Mouse (Mus musculus): ENCODE data around the gene Fn1. TPM values are rescaled to one million over a fixed set of nuclear protein-coding genes. Genes with fewer than 3 reads are reported as not detected.

Fn1 gene
- polyA plus RNA-seq, 1 experiment from 2014 or later, result 33.2 TPM

DNA sequence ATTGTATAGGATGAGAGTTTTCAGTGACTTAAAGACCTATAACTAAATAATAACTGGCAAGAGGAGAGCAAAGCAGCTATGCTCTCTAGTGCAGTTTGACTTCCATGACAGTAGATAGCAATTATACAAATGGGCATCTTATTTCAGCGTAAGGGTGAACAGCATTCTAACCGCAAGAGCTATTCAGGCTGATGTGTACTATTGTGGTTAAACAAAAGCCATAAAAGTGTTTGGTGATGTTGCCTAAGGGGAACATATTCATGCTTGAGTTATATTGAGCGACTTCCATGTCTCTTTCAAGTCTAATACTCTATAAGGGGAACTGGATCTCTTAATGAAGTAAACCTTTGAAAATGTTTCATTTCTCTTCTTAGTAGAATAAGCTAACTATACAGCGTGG is 21.3 kb upstream of the Fn1 start:
- peaks cover 11% of the 10 kb centered on the region for H3K4me1 ChIP-seq (replicated peaks)
- no peak overlapping the region for H3K9ac ChIP-seq (replicated peaks)
- ATAC-seq, result no peak
- no peaks in the 10 kb centered on the region for H3K9me3 ChIP-seq
- H3K4me3 ChIP-seq (replicated peaks), result no peak overlapping the region
- WGBS, result 76% methylated on average over 4 of the region's 4 CpGs
- H3K27me3 ChIP-seq, result no peaks in the 10 kb centered on the region
- no peaks in the 10 kb centered on the region for H3K36me3 ChIP-seq
- H3K27ac ChIP-seq, result no peak overlapping the region
- no peak overlapping the region for H3K4me2 ChIP-seq (replicated peaks)

DNA sequence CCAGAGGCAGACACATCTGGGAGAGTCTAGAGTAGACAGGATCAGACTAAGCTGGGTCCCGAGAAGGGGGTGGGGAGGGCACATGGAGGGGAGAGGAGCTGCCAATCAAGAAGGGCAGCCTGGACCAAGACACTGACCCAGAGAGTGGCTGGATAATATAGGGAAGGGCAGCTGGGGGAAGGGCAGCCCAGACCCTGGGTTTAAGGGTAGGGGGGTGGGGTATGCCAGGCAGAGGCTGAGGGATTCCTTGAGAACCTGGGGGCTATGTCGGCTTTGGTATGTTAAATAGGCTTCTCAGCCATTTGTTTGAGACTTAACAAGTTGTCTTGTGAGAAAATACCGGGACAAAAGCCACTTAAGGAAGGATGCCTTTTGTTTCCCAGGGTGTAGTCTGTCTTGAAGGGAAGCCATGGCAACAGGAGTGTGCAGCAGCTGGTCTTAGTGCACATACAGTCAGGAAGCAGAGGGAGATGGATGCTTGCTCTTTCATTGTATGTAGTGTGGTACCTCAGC is 20.5 kb upstream of the Fn1 start:
- H3K36me3 ChIP-seq, result no peaks in the 10 kb centered on the region
- no peak overlapping the region for H3K27ac ChIP-seq
- no peaks in the 10 kb centered on the region for H3K27me3 ChIP-seq
- WGBS, result 0% methylated on average over 3 of the region's 3 CpGs
- H3K9me3 ChIP-seq, result no peaks in the 10 kb centered on the region
- H3K4me1 ChIP-seq (replicated peaks), result peaks cover 11% of the 10 kb centered on the region
- peak; percentile 94 for ATAC-seq
- H3K4me3 ChIP-seq (replicated peaks), result no peak overlapping the region
- no peak overlapping the region for H3K9ac ChIP-seq (replicated peaks)
- no peak overlapping the region for H3K4me2 ChIP-seq (replicated peaks)

DNA sequence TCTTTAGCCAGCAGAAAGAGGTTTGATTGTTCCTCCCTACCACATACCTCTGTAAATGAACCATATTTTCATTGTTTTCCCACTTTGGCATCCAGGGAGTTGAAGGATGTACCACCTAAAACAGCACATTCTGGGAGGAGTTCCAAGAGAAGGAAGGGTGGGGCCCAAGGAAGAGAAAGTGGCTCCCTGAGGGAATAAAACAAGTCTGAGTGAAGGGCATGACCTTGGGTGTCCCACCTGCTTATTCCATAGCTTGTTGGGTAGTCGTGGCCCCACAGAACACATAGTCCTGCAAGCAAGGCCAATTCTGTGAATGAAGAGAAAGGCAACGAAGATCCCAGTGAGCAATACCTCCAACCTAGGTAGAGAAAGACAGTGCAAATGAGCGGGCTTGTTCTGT is 19.3 kb upstream of the Fn1 start:
- Histone ChIP-seq H3K9ac (replicated peaks) (no peak overlapping the region), H3K27me3 (no peaks in the 10 kb centered on the region), H3K4me3 (replicated peaks) (no peak overlapping the region), H3K4me2 (replicated peaks) (no peak overlapping the region), H3K9me3 (no peaks in the 10 kb centered on the region), H3K4me1 (replicated peaks) (peaks cover 11% of the 10 kb centered on the region), H3K27ac (no peak overlapping the region), H3K36me3 (no peaks in the 10 kb centered on the region)
- ATAC-seq, result no peak
- 85% methylated on average over 3 of the region's 3 CpGs for WGBS

DNA sequence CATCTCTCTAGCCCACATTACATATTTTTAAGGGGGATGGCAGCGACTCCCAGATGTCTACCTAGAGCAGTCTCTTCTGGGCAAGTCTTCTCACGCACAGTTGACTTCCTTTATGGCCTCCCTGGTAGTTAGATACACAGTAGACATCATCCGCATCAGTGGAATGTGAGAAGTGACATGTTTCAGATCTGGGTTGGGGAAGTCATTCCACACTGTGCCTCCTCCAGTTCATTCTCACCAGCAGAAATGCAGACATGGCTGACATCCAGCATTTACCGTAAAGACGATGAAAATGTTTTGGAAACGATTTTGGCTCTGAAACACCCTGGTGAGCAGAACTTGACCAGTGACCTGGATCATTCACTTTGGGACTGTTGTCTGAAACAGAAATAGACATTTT is 10.2 kb upstream of the Fn1 start:
- WGBS, result 92% methylated on average over 6 of the region's 6 CpGs
- no peak overlapping the region for H3K27ac ChIP-seq
- H3K4me2 ChIP-seq (replicated peaks), result no peak overlapping the region
- ATAC-seq, result no peak
- no peaks in the 10 kb centered on the region for H3K36me3 ChIP-seq
- no peaks in the 10 kb centered on the region for H3K27me3 ChIP-seq
- H3K9ac ChIP-seq (replicated peaks), result no peak overlapping the region
- H3K4me3 ChIP-seq (replicated peaks), result no peak overlapping the region
- peaks cover 6% of the 10 kb centered on the region; the same call in 1 of the 2 replicates for H3K9me3 ChIP-seq
- no peaks in the 10 kb centered on the region for H3K4me1 ChIP-seq (replicated peaks)

DNA sequence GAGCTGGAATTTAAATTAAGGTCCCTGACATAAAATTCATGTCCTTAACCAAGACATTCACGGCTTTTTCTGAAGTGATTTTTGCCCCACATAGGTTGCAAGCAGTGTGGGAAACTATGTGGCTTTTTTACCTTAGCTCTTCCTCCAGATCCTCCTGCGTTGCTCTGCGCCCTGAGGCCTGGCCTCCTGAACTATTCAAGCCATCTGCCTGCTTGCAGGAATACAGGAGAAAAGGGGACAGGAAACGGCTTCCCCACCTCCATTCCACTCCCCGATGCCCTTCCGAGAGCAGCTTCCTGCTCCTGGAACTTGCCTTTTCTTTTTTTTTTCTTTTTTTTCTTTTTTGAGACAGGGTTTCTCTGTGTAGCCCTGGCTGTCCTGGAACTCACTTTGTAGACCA is 5.6 kb upstream of the Fn1 start:
- H3K4me3 ChIP-seq (replicated peaks), result no peak overlapping the region
- 86% methylated on average over 6 of the region's 6 CpGs for WGBS
- peaks cover 5% of the 10 kb centered on the region for H3K4me1 ChIP-seq (replicated peaks)
- H3K27ac ChIP-seq, result no peak overlapping the region
- no peak overlapping the region for H3K4me2 ChIP-seq (replicated peaks)
- H3K36me3 ChIP-seq, result no peaks in the 10 kb centered on the region
- no peak for ATAC-seq
- H3K9me3 ChIP-seq, result peaks cover 6% of the 10 kb centered on the region; the same call in 1 of the 2 replicates
- H3K9ac ChIP-seq (replicated peaks), result no peak overlapping the region
- H3K27me3 ChIP-seq, result peaks cover 19% of the 10 kb centered on the region

DNA sequence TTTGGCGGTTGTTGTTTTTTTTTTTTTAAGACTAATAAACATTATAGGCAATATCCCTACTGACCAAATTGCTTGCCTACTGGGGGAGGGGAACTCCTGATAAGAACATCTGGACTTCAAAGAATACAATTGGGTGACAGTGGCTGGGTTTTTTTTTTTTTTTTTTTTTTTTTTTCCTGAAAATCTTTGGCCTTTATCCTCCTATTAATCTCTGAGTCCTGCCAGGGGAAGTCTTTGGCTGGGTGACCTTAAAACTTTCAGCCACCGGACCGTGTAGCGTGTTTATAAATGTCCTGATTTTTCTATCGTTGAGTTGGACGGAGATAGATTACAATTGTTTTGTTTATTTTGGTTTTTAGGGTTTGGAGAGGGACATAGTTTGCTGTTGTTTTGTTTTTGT is 3.3 kb upstream of the Fn1 start:
- Histone ChIP-seq H3K9ac (replicated peaks) (no peak overlapping the region), H3K27ac (no peak overlapping the region), H3K9me3 (no peaks in the 10 kb centered on the region), H3K27me3 (peaks cover 28% of the 10 kb centered on the region), H3K4me2 (replicated peaks) (no peak overlapping the region), H3K36me3 (no peaks in the 10 kb centered on the region), H3K4me3 (replicated peaks) (no peak overlapping the region), H3K4me1 (replicated peaks) (peaks cover 9% of the 10 kb centered on the region)
- WGBS, result 78% methylated on average over 6 of the region's 6 CpGs
- ATAC-seq, result no peak

DNA sequence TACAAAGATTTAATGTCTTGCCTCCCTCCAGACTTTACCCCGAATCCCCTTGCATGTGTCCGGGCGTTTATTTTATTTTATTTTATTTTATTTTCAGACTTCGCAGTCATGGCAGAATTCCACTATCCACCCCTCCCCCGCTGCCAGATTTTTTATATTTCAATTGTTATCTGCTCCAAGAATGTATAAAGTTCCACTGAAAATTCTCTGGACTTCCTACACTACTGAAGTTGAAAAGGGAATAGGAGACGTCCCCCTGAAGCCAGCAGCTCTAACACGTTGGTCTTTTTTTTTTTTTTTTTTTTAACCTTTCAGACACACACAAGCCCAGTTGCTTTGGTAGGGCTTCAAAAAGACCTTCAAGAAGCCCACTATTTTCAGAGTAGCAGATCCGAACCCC is 1.2 kb upstream of the Fn1 start:
- H3K4me1 ChIP-seq (replicated peaks), result peaks cover 9% of the 10 kb centered on the region
- 15% methylated on average over 8 of the region's 8 CpGs for WGBS
- H3K36me3 ChIP-seq, result no peaks in the 10 kb centered on the region
- H3K4me3 ChIP-seq (replicated peaks), result peak overlapping the region; percentile 75
- no peak overlapping the region for H3K9ac ChIP-seq (replicated peaks)
- no peak for ATAC-seq
- no peaks in the 10 kb centered on the region for H3K9me3 ChIP-seq
- H3K4me2 ChIP-seq (replicated peaks), result peak overlapping the region; percentile 94
- H3K27ac ChIP-seq, result no peak overlapping the region
- H3K27me3 ChIP-seq, result peaks cover 48% of the 10 kb centered on the region

DNA sequence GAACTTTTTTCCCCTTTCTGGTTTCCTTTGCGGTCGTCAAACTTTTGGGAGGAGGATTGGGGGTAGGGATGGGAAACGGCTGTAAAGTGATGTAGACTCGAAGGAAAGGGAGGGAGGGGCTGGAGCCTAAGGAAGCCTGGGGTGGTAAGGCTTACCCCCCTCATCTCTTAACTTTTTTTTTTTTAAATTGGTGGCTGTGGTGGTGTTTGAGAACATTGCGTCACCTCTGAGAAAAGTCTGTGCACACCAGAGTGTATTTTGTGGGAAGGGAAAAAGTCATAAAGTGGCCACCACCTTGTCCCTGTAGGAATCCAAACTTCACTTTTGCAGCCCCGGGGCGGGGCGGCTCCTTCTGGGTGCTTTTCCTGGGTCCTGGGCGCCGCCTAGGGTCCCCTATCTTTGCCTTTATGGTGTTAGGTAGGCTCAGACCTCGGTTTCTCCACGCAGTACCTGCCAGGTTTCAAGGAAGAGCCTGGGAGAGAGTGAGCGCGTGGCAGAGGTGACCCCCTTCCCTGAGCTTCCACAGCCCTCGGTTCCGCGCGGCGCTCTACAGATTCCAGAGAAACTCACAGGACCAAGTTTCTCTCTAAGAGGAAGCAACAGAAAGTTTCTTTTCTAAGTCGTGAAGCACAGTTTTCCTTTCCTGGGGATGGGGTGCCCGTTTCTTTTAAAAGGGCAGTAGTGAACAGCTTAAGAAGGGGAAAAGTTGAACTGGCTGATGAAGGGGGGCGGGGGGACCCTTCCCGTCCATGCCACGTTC is 580 bp upstream of the Fn1 start:
- ATAC-seq, result peak; percentile 51
- Histone ChIP-seq H3K4me1 (replicated peaks) (peaks cover 9% of the 10 kb centered on the region), H3K27me3 (peaks cover 51% of the 10 kb centered on the region), H3K9me3 (no peaks in the 10 kb centered on the region), H3K4me3 (replicated peaks) (peak overlapping the region; percentile 75), H3K27ac (no peak overlapping the region), H3K4me2 (replicated peaks) (peak overlapping the region; percentile 94), H3K36me3 (no peaks in the 10 kb centered on the region), H3K9ac (replicated peaks) (peak overlapping the region; percentile 68)
- WGBS, result under 1% methylated on average over 23 of the region's 24 CpGs

DNA sequence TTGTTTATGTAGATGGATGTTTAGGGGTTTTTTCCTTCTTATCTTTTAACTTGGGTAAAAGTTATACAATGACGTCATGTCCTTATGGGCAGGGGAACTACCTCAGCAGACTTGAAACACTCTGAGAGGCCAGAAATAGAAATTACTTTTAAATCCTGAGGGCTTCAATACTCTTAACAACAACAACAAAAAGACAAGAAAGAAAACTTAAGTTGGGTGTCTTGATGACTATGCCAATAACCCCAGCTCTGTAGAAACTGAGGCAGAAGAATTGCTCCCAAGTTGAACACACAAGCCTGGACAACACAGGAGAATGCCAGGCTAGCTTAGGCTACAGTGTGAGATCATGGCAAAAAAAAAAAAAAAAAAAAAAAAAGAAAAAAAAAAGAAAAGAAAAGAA is 1.2 kb downstream of the Fn1 start:
- no peaks in the 10 kb centered on the region; the same call in 1 of the 2 replicates for H3K36me3 ChIP-seq
- no peak overlapping the region for H3K9ac ChIP-seq (replicated peaks)
- H3K27me3 ChIP-seq, result peaks cover 59% of the 10 kb centered on the region
- no peak overlapping the region for H3K27ac ChIP-seq
- H3K4me3 ChIP-seq (replicated peaks), result no peak overlapping the region
- ATAC-seq, result no peak
- 57% methylated on average over 1 of the region's 1 CpGs for WGBS
- peak overlapping the region; percentile 94; the same call in 1 of the 2 replicates for H3K4me2 ChIP-seq (replicated peaks)
- no peaks in the 10 kb centered on the region for H3K9me3 ChIP-seq
- peaks cover 9% of the 10 kb centered on the region for H3K4me1 ChIP-seq (replicated peaks)

DNA sequence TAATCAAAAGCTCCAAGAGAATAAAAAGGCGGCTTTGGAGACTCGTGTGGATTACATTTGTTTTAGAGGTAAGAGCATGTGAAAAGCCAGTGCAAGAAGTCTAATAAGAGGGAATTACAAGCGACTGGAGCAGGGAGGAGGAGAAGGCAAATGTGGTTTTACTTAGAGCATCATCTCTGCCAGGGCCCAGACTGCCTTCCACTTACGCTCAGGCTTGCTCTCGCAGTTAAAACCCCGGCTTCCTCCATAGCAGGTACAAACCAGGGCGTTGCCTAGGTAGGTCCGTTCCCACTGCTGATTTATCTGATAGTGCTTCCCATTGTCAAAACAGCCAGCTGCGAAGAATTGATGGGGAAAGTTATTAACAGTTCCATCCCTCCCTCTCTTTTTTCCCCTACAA is 1.7 kb downstream of the Fn1 start:
- no peaks in the 10 kb centered on the region for H3K9me3 ChIP-seq
- no peaks in the 10 kb centered on the region; the same call in 1 of the 2 replicates for H3K36me3 ChIP-seq
- H3K27ac ChIP-seq, result no peak overlapping the region
- peaks cover 59% of the 10 kb centered on the region for H3K27me3 ChIP-seq
- ATAC-seq, result no peak
- H3K4me2 ChIP-seq (replicated peaks), result peak overlapping the region; percentile 94; the same call in 1 of the 2 replicates
- H3K4me3 ChIP-seq (replicated peaks), result peak overlapping the region; percentile 5; the same call in 1 of the 2 replicates
- H3K4me1 ChIP-seq (replicated peaks), result peaks cover 9% of the 10 kb centered on the region
- H3K9ac ChIP-seq (replicated peaks), result no peak overlapping the region
- WGBS, result 52% methylated on average over 9 of the region's 9 CpGs

DNA sequence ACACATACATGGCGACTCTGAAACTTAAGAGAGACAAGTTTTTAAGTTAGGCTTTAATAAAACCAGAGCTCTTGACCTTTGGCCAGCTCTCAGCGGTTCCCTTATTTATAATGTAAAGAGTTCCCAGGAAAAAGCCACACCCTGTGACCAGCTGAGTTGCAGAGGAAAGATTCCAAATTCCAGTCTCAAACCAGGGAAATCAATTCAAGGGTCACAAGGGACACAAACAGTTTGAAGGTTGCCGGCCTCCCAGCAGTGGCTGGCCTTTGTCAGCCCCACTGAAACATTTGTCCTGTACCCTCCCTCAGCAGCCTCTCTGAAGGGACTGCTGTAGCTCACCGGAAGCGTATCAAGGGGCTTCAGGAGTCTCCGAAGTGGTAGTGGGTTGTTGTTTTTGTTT is 2.3 kb downstream of the Fn1 start:
- H3K4me3 ChIP-seq (replicated peaks), result no peak overlapping the region
- no peak overlapping the region for H3K9ac ChIP-seq (replicated peaks)
- H3K4me1 ChIP-seq (replicated peaks), result peaks cover 9% of the 10 kb centered on the region
- peak overlapping the region; percentile 94; the same call in 1 of the 2 replicates for H3K4me2 ChIP-seq (replicated peaks)
- 31% methylated on average over 6 of the region's 6 CpGs for WGBS
- H3K27ac ChIP-seq, result no peak overlapping the region
- H3K36me3 ChIP-seq, result no peaks in the 10 kb centered on the region; the same call in 1 of the 2 replicates
- peaks cover 56% of the 10 kb centered on the region for H3K27me3 ChIP-seq
- H3K9me3 ChIP-seq, result no peaks in the 10 kb centered on the region
- no peak for ATAC-seq

DNA sequence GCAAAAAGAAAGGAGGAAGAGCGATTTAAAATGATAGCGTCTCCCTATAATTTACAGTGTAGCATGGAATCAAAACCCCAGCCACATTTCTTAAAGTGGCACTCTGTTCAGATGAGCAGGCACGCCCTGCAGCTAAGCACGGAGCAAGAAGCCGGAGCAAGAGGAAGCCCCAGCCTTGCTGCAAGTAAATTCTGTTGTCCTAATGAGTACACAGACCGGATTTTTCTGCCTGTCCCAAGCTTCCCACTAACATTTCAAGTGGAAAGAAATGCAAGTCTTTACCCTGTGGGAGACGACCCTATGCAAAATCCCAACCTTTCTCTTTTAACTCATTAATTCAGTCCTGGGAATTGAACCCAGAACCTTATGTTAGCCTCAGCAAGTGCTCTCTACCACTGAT is 4.8 kb downstream of the Fn1 start:
- Histone ChIP-seq H3K27me3 (peaks cover 43% of the 10 kb centered on the region), H3K4me2 (replicated peaks) (no peak overlapping the region), H3K4me1 (replicated peaks) (no peaks in the 10 kb centered on the region; the same call in 1 of the 2 replicates), H3K36me3 (peaks cover 10% of the 10 kb centered on the region), H3K9ac (replicated peaks) (no peak overlapping the region), H3K27ac (no peak overlapping the region), H3K4me3 (replicated peaks) (no peak overlapping the region), H3K9me3 (no peaks in the 10 kb centered on the region)
- no peak for ATAC-seq
- 94% methylated on average over 7 of the region's 7 CpGs for WGBS

Measured in midbrain, embryonic 13.5 days (tissue).